Mouse (Mus musculus) T-cell, adult 2 months (primary cell): ENCODE results near the gene Six3.

Experiments used
- DNase-seq: peaks from one replicate; pipeline ENCODE4 v3.0.0; 2022; ENCODE audit warnings: low spot score

The Six3 gene

GRCm38 (mm10) chr17:85612526-85613265 is 712 bp upstream of the Six3 start:
- DNase-seq, result no peak

DNA sequence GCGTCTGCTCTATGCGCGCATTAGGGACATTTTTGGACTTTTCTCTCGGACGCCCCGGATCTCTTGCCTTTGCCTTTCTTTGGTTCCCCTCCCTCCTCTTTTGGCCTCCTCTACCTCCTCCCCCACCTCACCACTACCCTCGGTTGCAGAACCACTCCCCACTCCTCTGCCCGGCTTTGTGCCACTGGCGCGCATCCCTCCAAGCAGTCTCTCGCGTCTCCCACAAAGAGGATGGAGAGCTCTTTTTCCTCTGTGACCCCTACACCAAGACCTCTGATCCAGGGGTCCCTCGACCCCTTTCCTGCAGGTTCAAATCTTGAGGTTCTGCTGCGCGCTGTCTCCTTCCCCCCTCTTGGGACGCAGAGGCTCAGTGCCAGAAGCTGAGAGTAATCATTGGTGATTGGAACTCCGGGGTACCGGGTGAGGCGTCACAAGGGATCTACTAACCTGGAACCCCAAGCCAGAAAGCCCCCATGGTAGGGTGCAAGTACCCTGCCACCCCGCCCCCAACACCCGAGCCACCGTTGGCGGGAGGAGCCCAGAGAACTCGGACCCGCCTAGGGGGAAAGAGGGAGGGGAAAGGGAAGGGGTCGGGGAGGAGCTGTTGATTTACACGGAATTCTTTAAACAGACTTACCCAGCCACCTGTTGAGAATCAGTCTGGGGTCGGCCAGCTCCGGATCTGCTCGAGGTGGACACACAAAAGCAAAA is 758 bp downstream of the Six3 start:
- no peak for DNase-seq

DNA sequence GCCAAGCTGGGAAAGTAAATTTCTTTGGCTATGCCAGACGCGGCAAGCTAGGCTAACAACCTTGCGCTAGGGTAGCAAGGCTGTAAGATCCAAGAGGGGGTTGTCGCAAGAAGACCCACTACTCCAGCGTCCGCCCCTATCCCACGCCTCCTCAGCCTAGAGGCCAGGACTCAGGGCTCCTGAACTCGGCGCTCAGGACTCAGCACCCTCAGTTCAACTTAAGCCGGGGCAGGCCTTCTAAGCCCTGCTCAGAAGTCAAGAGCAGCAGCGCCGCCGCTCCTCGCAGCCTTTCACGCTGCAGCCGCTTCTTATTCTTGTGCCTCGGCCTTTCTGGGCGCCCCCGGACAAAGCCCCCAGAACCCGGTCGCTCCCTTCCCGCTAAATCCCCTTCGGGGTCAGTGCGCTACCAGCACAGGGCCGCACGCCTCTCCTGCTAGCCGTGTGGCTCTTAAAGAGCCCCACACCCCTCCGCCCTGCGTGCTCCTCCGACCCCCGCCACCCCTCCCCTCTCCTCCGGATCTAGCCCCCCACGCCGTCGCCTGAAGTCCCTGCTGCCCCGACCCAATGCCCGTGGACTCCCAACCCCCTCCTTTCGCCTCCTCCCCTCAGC is 1.4 kb downstream of the Six3 start:
- no peak for DNase-seq

DNA sequence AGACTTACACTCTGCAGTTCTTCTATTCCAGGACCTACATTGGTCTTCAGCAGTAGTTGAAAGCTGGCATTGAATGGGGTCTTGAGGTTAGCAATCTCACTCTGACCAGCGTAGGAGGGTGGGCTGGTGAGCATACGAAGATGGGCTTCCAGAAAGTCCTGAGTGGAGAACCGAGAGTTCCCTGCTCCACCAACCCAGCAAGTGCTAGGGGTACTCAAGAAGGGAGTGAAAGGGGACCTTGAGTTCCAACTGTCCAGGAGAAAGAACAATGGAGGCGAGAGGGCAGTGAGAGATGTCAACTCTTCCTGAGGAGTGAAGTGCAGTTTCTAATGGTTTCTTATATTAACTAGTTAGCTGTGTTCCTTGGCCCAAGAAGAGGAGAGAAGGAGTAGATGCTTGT is 2.2 kb downstream of the Six3 start:
- no peak for DNase-seq

- no peak for DNase-seq
Measured at GRCm38 (mm10) chr17:85616526-85617500, 3.4 kb downstream of the Six3 start.

DNA sequence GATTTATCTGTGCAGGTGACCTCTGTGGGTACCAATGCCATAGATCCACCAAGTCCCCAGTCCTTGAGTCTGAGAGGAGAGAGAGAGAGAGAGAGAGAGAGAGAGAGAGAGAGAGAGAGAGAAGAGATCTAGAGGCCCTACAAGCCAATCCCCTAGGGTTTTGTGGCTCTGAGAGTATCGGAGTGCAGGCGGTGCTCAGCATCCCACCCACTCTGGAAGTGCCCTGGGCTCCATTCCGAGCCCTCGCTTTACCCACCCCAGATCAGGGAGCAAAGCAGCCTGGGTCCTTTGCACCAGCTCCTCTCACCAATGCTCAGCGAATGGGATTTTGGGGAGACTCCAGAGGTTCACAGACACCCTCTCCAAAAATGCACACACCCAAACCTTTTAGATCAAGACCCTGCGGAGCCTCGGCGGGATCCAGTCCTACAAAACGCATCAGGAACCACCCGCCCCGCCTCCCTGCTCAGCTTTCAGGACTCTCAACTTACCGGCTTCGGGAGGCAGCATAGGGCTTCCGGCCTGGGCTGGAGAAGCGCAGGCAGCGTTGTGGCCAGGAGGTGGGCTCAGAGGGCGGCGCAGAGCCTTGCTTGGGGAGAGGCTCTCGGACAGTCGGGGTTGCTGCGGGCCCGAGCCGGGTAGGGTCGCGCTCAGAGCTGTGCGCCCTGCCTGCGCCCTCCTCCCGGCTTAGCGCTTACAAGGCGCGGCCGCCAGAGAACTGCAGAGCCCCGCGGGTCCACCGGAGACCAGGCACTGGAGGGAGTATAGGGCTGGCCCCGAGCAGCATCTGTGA is 4.4 kb downstream of the Six3 start:
- DNase-seq, result no peak

- DNase-seq, result no peak
Measured at GRCm38 (mm10) chr17:85618359-85619112, 5.1 kb downstream of the Six3 start.

GRCm38 (mm10) chr17:85619113-85620085 is 6.0 kb downstream of the Six3 start:
- no peak for DNase-seq

DNA sequence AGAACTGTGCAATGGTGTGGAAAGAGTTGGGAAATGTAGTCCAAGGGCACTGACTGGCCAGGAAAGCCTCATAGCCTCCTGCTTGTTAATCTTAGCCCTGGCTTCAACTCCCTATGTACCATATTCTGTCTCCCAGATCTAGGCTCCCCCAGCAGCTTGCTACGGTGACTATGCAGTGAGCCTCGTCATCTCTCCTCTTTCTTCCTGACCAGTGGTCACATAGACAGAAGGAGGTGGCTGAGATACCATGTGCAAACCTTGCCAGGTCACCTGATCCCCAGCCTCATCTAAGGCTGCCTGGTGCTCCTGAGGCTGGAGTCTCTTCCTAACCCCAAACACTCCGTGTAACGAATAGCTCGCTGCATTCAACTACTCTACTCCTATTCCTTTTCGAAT is 6.7 kb downstream of the Six3 start:
- no peak for DNase-seq

DNA sequence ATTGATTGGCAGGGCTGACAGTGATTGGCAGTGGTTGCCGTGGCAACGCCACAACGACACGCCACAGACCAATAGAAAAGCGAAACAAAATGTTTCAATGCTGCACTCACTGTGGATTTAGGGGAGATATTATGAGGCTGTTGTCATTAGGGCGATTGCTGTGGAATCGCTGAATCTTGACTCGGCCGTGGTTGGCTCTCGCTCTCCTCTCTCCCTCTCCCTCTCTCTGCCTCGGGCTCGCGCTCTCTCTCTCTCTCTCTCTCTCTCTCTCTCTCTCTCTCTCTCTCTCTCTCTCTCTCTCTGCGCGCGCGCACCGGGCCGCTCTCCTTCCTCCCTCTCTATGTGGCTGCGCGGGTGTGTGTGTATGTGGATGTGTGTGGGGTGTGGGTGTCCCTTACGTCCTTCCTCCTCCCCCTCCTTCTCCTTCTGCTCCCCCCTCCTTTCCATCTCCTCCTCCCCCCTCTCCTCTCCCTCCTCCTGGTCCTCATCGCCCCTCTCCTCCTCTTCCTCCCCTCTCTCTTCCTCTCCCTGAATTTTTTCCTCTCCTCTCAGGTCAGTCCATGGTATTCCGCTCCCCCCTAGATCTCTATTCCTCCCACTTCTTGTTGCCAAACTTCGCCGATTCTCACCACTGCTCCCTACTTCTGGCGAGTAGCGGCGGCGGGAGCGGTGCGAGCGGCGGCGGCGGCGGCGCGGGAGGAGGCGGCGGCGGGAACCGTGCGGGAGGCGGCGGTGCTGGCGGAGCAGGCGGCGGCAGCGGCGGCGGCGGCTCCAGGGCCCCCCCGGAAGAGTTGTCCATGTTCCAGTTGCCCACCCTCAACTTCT is 7.5 kb downstream of the Six3 start:
- no peak for DNase-seq

DNA sequence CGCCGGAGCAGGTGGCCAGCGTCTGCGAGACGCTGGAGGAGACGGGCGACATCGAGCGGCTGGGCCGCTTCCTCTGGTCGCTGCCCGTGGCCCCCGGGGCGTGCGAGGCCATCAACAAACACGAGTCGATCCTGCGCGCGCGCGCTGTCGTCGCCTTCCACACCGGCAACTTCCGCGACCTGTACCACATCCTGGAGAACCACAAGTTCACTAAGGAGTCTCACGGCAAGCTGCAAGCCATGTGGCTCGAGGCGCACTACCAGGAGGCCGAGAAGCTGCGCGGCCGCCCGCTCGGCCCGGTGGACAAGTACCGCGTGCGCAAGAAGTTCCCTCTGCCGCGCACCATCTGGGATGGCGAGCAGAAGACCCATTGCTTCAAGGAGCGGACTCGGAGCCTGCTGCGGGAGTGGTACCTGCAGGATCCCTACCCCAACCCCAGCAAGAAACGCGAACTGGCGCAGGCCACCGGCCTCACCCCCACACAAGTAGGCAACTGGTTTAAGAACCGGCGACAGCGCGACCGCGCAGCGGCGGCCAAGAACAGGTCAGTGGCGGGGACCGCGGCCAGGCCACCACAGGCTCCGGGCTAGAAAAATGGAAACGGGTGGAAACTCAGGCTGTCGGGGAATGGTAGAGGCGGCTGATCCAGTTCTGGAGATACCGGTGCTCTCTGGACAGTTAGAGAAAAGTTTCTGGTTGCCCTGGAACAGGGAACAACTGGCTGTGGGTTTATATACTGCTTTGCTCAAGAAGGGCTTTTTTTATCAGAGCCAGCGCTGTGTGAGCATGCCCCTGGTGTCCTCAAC is 8.3 kb downstream of the Six3 start:
- no peak for DNase-seq

DNA sequence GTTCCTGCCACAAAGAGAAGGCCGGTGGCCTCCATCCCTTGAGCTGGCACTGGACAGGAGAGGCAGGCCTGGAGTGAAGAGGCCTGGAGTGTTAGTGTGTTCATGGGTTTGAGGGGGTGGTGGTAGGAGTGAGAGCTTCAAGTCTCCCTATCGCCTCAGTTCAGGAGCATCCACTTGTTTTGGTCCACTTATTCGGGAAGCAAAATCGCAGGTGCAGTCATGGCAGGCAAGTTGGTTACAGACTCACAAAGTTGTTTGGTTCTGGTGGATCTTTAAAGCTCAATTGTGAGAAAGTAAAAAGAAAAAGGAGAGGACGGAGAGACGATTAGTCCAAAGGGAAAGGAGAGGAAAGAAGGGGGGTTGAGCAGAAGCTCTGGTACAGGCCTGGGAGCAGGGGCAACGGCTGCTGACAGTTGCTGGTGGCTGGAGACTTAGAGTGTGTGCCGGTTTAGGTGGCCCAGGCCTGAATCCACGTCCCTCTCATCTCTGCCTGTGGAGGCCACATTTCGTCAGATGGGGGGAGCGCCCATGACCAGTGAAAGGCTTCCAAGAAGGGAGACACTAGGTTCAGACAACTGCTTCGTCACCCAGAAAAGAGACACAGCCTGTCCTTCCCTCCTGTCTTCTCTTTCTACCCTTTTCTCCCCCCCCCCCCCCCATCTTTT is 9.2 kb downstream of the Six3 start:
- DNase-seq, result no peak

- DNase-seq, result no peak
Measured at GRCm38 (mm10) chr17:85623161-85624050, 10.0 kb downstream of the Six3 start.

- no peak for DNase-seq
Measured at GRCm38 (mm10) chr17:85624051-85624420, 10.6 kb downstream of the Six3 start.

DNA sequence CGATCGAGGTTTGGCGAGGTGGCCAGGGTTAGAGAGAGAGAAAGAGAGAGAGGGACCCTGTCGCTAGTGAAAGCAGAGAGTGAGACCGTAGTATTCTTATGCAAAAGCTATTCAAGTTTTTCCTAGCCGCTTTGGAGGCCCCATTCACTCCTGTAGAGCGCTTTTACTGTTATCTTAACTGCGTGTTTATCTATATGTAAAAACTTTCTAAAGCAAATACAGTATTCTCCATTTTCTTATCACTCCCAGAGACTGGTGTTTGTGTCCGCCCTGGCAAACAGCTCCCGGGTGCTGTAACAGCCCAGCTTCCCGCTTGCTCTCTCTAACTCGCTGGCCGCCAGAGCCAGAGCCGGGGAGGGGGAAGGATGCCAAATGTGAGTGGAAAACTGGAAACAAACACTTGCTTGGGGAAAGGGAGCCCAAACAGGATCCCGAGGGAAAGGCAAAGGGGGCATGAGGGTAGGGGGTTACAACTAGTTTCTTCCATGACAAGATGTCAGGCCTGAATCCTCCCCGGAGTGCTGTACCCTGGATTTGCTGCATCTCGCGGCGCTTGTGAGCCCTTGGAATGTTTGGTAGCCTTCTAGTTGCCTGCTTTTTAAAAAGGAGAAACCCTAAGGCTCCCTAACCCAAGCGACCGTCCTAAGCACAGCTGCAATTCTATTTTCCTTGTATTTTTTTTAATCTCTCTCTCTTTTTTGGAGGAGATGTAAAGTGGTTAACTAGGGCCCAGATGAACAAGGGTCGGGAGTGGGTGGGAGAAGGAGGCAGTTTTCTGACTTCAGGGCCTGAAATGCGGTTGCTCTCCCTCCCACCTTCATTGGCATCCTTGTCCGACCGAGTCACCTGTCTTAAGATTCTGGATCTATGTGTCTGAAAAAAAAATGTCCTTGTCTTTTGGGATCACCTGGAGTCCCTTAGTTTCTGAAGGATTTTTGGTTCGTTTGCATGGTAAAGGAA is 11.9 kb downstream of the Six3 start:
- DNase-seq, result no peak
